Mouse (Mus musculus) hematopoietic stem cell, adult 5-6 weeks (primary cell): Measurements from ENCODE around the gene Prtn3. TPM values are rescaled to one million over a fixed set of nuclear protein-coding genes. Genes with fewer than 3 reads are reported as not detected.
A peak's percentile ranks its signal among the peaks of the same experiment; 100 is the strongest.

Source experiments
- ATAC-seq, 2 experiments: fragments of 125-278 bp in 1 of 2; replicated peaks in 1 of 2; 2 replicates each; pipeline ENCODE4 v1.8.0; 2016 to 2017; ENCODE audit warnings: inconsistent platforms in 2 of 2, mild to moderate bottlenecking in 2 of 2, moderate number of reproducible peaks in 2 of 2, low read depth in 1 of 2, moderate TSS enrichment in 1 of 2; ENCODE audit not compliant: low FRiP score in 2 of 2, poor library complexity in 2 of 2, severe bottlenecking in 2 of 2, insufficient read depth in 1 of 2, low TSS enrichment in 1 of 2
- total RNA-seq: library from RNA; stranded (forward); fragments of 172-1452, 232-1000 nt; gene quantifications from 2 replicates; pipeline ENCODE4 v1.2.3, GENCODE M21; 2017

Gene Prtn3
- total RNA-seq, result 25.6 and 141 TPM in 2 replicates

- ATAC-seq, result peak in 1 of 2 experiments; percentile 9; a peak in 2 of 4 replicates
Measured at GRCm38 (mm10) chr10:79874290-79874862, at the start of gene Prtn3, which contains the start of gene Plppr3. TSS of gene Prtn3 (plus strand) at chr10:79874476. TSS of gene Plppr3 (minus strand) at chr10:79874634.

DNA sequence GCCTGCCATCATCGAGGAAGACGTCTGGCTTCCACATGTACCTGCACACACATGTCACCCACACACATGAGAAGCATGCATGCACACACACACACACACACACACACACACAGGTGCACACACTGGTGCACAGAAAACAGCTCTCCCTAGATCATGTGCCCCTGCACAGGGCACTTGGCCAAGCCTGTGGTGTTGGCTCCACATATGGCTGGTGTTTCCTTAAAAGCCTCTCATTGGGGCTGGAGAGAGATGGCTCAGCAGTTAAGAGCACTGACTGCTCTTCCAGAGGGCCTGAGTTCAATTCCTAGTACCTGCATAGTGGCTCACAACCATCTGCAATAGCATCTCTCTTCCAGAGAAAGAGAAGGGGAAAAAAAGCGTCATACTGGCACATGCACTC, 42.7 kb upstream of the Prtn3 start:
- peak; percentile 52 to 55; a peak in 2 of 4 replicates for ATAC-seq

- ATAC-seq, result peak in 1 of 2 experiments; percentile 47; a peak in 2 of 4 replicates
Measured at GRCm38 (mm10) chr10:79832026-79832785, 42.1 kb upstream of the Prtn3 start.

DNA sequence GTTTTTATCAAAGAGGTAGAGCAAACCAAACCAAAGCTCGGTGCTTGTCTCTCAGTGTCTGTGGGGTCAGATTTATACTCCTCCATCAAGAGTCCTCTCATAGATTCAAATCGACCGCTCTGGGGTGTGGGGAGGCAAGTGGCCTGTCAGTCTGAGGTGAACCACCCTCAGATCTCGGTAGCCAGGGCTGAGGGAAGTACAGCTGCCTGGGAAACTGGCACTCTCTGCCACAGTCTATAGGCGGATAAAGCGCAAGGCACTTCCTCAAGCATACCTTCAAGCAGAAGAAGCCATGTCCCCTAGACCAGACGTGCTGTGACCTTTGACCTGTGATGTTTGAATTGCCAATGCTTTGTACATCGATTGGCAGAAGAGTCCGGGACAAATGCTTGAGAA, 41.5 kb upstream of the Prtn3 start:
- ATAC-seq, result peak; percentile 33 to 40; a peak in 3 of 4 replicates

DNA sequence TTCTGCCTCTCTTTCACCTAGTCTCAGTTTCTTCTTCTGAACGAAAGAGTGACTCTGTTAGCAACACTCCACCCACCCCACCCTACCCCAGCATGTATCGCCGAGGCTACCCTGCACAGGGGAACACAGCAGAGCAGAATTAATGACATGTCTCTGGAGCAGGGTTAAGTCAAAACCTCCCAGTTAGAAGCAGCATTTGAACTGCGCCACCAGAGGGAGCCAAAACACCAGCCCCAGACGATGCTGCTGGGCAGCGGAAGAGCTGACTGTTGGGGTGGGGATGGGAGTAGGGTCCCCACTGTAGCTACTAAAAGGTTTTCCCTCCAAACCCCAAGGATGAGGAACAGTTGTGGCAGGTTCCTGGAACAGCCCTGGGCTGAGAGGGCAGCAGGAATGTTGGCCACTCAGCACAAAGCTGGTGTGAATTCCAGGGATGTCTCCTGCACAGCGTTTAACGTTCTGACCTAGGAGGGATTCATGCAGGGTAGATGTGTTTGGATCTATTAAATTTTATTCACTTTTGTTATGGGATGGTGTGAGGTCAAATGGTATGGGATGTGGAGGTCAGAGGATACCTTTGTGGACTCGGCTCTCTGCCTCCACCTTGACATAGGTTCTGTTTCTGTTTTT, 39.4 kb upstream of the Prtn3 start:
- peak; percentile 6 to 50; a peak in 2 of 4 replicates for ATAC-seq

GRCm38 (mm10) chr10:79836918-79837317, 37.4 kb upstream of the Prtn3 start:
- ATAC-seq, result no peak

GRCm38 (mm10) chr10:79838151-79838550, 36.1 kb upstream of the Prtn3 start:
- no peak for ATAC-seq

- no peak for ATAC-seq
Measured at GRCm38 (mm10) chr10:79840091-79840490, 34.2 kb upstream of the Prtn3 start.

DNA sequence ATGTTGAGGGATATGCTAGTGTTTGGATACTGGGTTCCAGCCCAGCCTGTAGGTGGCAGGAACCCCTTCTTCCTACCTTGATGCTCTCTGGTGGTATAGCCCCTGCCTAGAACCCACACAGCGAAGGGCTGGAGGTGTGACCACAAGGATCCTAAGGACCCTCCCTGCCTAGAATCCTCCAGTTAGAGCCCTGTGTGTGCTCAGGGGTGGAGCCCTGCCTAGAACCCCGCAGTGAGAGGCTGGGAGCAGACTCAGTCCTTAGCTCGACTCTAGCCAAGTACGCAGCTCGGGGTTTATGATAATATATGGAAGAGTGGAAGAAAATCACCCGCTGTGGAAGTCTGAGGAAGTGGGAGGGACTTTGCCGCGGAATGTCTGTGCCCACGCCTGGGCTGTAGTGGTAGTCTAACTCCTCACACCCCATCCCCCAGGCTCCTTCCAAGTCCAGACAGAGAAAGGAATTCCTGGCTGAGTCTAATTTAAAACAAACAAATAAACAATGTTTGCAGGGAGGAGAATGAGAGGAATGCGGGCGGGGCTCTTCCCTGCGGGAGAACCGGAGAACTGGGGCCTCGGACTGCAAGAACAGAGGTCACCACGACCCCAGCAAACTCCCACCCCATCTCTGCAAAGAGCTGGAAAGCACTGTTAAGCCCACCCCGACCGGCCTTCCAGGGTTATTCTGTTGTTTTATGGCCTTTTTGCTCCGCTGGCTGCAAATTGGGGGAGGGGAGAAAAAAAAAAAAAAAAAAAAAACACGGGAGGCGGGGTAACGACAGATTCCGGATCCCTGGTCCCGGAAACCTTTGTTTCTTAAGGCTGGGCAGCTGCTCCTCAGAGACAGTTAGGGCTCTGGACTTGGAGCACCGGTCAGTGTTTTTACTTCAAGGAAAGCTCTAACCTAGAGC, 33.4 kb upstream of the Prtn3 start:
- ATAC-seq, result peak; percentile 69 to 87

DNA sequence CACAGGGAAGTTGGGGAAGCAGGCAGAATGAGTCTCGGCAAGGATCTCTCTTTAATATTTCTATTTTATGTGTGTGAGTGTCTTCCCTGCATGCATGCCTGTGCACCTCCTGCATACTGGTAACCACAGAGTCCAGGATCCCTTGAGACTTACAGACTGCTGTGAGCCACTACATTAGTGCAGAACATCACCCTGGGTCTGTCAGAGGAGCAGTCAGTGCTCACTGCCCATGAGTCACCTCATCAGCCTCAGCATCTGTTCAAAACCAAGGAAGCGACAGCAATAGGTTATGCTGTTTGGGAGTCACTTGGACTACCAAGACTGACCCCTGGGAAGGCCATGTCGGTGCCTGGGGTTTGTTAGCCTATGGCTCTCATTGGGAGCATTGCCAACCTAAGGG, 32.0 kb upstream of the Prtn3 start:
- ATAC-seq, result no peak

GRCm38 (mm10) chr10:79843476-79843875, 30.8 kb upstream of the Prtn3 start:
- no peak for ATAC-seq

DNA sequence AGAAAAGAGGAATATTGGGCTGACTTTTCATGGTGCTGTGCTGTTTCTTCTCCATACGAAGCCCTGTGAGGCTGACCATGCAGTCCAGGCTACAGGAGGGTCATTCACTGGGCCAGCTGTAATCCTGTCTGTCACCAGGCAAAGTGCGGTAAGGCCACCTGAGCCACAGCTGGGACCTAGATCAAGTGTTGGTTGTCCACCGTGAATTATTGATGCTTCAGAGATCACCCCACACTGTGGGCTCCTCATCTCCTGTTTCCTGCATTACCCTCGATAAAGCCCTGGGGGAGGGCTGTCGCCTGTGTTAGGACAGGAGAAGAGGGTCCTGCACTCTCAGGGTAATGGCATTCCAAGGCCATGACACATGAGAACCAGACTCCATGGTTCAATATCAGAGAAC, 27.7 kb upstream of the Prtn3 start:
- ATAC-seq, result no peak

DNA sequence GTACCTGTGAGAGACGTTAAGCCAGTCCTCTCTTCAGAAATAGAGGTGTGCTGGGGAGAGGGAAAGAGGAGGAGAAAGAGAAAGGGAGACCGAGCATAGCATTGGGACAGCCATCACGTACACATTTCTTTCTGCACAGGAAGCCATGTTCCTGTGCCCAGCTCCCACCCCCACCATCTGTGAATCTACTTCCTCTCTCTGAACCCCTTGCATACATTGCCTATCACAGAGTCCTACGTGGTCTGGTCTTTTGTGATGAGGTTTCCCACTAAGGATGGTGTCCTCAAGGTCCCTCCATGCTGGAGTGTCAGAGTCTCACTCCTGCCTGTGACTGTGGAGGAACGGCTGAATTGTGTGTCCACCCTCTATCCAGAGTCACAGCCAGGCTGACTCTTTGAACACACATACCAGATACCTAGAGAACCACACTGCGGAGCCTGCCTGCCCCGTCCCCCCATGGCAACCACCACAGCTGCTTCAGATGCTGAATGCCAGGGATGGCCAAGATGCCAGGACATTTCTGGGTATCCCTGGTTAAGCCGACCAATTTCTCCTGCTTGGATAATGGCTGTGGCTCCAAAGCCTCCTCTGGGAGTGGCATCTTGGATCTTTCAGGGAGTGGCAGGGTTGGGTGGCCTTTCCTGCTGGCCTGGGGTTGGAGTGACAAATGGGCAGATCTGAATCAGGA, 24.2 kb upstream of the Prtn3 start:
- ATAC-seq, result peak in 1 of 2 experiments; percentile 21; a peak in 1 of 4 replicates

GRCm38 (mm10) chr10:79851653-79852052, 22.6 kb upstream of the Prtn3 start:
- ATAC-seq, result no peak

GRCm38 (mm10) chr10:79852107-79852789, 22.0 kb upstream of the Prtn3 start:
- no peak for ATAC-seq

DNA sequence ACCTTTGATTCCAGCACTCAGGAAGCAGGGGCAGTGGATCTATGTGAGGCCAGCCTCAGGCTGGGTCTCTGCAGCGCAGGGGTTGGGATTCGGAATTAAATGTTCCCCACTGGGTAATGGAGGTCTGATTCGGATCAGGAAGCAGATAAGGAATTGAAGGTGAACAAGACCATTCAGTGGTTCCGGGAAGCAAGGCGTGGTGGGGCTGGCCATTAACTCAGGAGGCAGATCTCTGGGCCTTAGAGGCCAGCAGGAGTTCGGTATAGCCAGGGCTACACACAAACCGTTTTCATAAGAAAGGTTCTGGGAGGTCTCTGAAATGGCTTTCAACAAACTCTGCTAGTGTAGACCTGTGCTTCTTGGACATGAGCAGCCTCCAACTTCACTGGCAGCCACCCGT, 21.4 kb upstream of the Prtn3 start:
- no peak for ATAC-seq
